Mouse (Mus musculus) embryonic facial prominence, embryonic 11.5 days (tissue): Measurements from ENCODE around the gene Man2a1. TPM values are rescaled to one million over a fixed set of nuclear protein-coding genes. Genes with fewer than 3 reads are reported as not detected.

Source experiments
- ATAC-seq: fragments of 200-750 bp; cut with Nextera tagmentation; replicated peaks from 2 replicates; pipeline ENCODE4 v1.8.0; 2017; ENCODE audit warnings: low read depth; ENCODE audit not compliant: insufficient number of reproducible peaks, low FRiP score, low TSS enrichment
- DNase-seq: peaks from one replicate; pipeline ENCODE4 v3.0.0-alpha.2; 2015; ENCODE audit warnings: low spot score
- H3K27ac ChIP-seq: fragments of 300-500 bp; sonication (generic); replicated peaks from 2 replicates; pipeline ENCODE4 v1.5.1; 2014; ENCODE audit warnings: mild to moderate bottlenecking, low read depth, low read length, control low read depth
- H3K27me3 ChIP-seq: fragments of 300-500 bp; sonication (generic); 2 replicates; pipeline ENCODE4 v1.6.1; 2014; ENCODE audit warnings: mild to moderate bottlenecking, low read length, moderate library complexity, mixed read lengths; ENCODE audit not compliant: control insufficient read depth, insufficient read depth
- H3K36me3 ChIP-seq: fragments of 300-500 bp; sonication (generic); replicated peaks from 2 replicates; pipeline ENCODE4 v1.6.1; 2014; ENCODE audit warnings: low read depth, mild to moderate bottlenecking, low read length, moderate library complexity, mixed read lengths; ENCODE audit not compliant: control insufficient read depth, insufficient read depth
- H3K4me1 ChIP-seq: fragments of 300-500 bp; sonication (generic); 2 replicates; pipeline ENCODE4 v1.6.1; 2014; ENCODE audit warnings: low read length, mixed read lengths; ENCODE audit not compliant: control insufficient read depth, insufficient read depth
- H3K4me2 ChIP-seq: fragments of 300-500 bp; sonication (generic); 2 replicates; pipeline ENCODE4 v1.6.1; 2014; ENCODE audit warnings: low read depth, mild to moderate bottlenecking, control low read depth, low read length, moderate library complexity
- H3K4me3 ChIP-seq: fragments of 300-500 bp; sonication (generic); 2 replicates; pipeline ENCODE4 v1.5.1; 2014; ENCODE audit warnings: low read depth, low read length, control low read depth
- H3K9ac ChIP-seq: fragments of 300-500 bp; sonication (generic); replicated peaks from 2 replicates; pipeline ENCODE4 v1.6.1; 2014; ENCODE audit warnings: mild to moderate bottlenecking, control low read depth, low read length
- H3K9me3 ChIP-seq: fragments of 300-500 bp; sonication (generic); replicated peaks from 2 replicates; pipeline ENCODE4 v1.6.1; 2016; ENCODE audit warnings: mild to moderate bottlenecking, low read length, inconsistent platforms, mixed read lengths; ENCODE audit not compliant: control insufficient read depth
- WGBS: fragments of 180-500 bp; shearing (Covaris S2); extraction: QIAGEN DNeasy Blood & Tissue Kit; methylation state at CpG from one replicate; pipeline ENCODE4 v1.1.7; 2014; 5-methylcytosine and 5-hydroxymethylcytosine counted together
- polyA plus RNA-seq: library from polyadenylated mRNA; unstranded; fragments of >200 nt; fragmentation: Nextera tagmentation; extraction: Ambion mirVana; gene quantifications from 2 replicates; pipeline ENCODE4 v1.2.1, GENCODE M21; 2014

Man2a1 gene
- polyA plus RNA-seq, 1 experiment from 2014 or later, result 3.9 TPM

- Histone ChIP-seq H3K4me3 (no peak overlapping the region), H3K27me3 (no peaks in the 10 kb centered on the region), H3K27ac (no peak overlapping the region), H3K36me3 (no peaks in the 10 kb centered on the region), H3K9me3 (no peaks in the 10 kb centered on the region), H3K9ac (no peak overlapping the region), H3K4me2 (no peak overlapping the region), H3K4me1 (no peaks in the 10 kb centered on the region)
- WGBS, result 88% methylated on average over 9 of the region's 9 CpGs
- ATAC-seq (no peak), DNase-seq (no peak)
Measured at GRCm38 (mm10) chr17:64621649-64622351, 21.3 kb downstream of the Man2a1 start.

GRCm38 (mm10) chr17:64622352-64622886 is 21.9 kb downstream of the Man2a1 start:
- H3K4me2 ChIP-seq, result no peak overlapping the region
- no peaks in the 10 kb centered on the region for H3K4me1 ChIP-seq
- no peak for ATAC-seq
- WGBS, result 90% methylated on average over 11 of the region's 11 CpGs
- no peak for DNase-seq
- H3K27ac ChIP-seq, result no peak overlapping the region
- no peak overlapping the region for H3K4me3 ChIP-seq
- H3K36me3 ChIP-seq, result no peaks in the 10 kb centered on the region
- no peaks in the 10 kb centered on the region for H3K27me3 ChIP-seq
- H3K9ac ChIP-seq, result no peak overlapping the region
- H3K9me3 ChIP-seq, result no peaks in the 10 kb centered on the region

GRCm38 (mm10) chr17:64624439-64624838 is 23.9 kb downstream of the Man2a1 start:
- Histone ChIP-seq H3K4me3 (no peak overlapping the region), H3K4me1 (no peaks in the 10 kb centered on the region), H3K9me3 (no peaks in the 10 kb centered on the region), H3K27me3 (no peaks in the 10 kb centered on the region), H3K4me2 (no peak overlapping the region), H3K27ac (no peak overlapping the region), H3K9ac (no peak overlapping the region), H3K36me3 (no peaks in the 10 kb centered on the region)
- 86% methylated on average over 15 of the region's 15 CpGs for WGBS
- ATAC-seq (no peak), DNase-seq (no peak)

GRCm38 (mm10) chr17:64628796-64629195 is 28.3 kb downstream of the Man2a1 start:
- DNase-seq, result no peak
- Histone ChIP-seq H3K4me3 (no peak overlapping the region), H3K4me1 (no peaks in the 10 kb centered on the region), H3K9me3 (no peaks in the 10 kb centered on the region), H3K9ac (no peak overlapping the region), H3K27ac (no peak overlapping the region), H3K4me2 (no peak overlapping the region), H3K36me3 (no peaks in the 10 kb centered on the region), H3K27me3 (no peaks in the 10 kb centered on the region)
- WGBS, result 84% methylated on average over 5 of the region's 5 CpGs
- no peak for ATAC-seq

GRCm38 (mm10) chr17:64629486-64629885 is 28.9 kb downstream of the Man2a1 start:
- Histone ChIP-seq H3K36me3 (no peaks in the 10 kb centered on the region), H3K27ac (no peak overlapping the region), H3K9me3 (no peaks in the 10 kb centered on the region), H3K9ac (no peak overlapping the region), H3K4me2 (no peak overlapping the region), H3K4me3 (no peak overlapping the region), H3K4me1 (no peaks in the 10 kb centered on the region), H3K27me3 (no peaks in the 10 kb centered on the region)
- WGBS, result 84% methylated on average over 5 of the region's 5 CpGs
- DNase-seq (no peak), ATAC-seq (no peak)

GRCm38 (mm10) chr17:64630506-64630905 is 30.0 kb downstream of the Man2a1 start:
- H3K4me2 ChIP-seq, result no peak overlapping the region
- ATAC-seq (no peak), DNase-seq (no peak)
- H3K9me3 ChIP-seq, result no peaks in the 10 kb centered on the region
- no peak overlapping the region for H3K9ac ChIP-seq
- no peaks in the 10 kb centered on the region for H3K4me1 ChIP-seq
- H3K4me3 ChIP-seq, result no peak overlapping the region
- WGBS, result 92% methylated on average over 12 of the region's 12 CpGs
- H3K36me3 ChIP-seq, result no peaks in the 10 kb centered on the region
- H3K27me3 ChIP-seq, result no peaks in the 10 kb centered on the region
- no peak overlapping the region for H3K27ac ChIP-seq

- H3K9ac ChIP-seq, result no peak overlapping the region
- no peak overlapping the region for H3K27ac ChIP-seq
- 90% methylated on average over 8 of the region's 8 CpGs for WGBS
- H3K4me1 ChIP-seq, result no peaks in the 10 kb centered on the region
- H3K27me3 ChIP-seq, result no peaks in the 10 kb centered on the region
- DNase-seq (no peak), ATAC-seq (no peak)
- no peak overlapping the region for H3K4me2 ChIP-seq
- H3K9me3 ChIP-seq, result no peaks in the 10 kb centered on the region
- no peak overlapping the region for H3K4me3 ChIP-seq
- no peaks in the 10 kb centered on the region for H3K36me3 ChIP-seq
Measured at GRCm38 (mm10) chr17:64637868-64638537, 37.5 kb downstream of the Man2a1 start.

- no peak for DNase-seq
- Histone ChIP-seq H3K4me1 (no peaks in the 10 kb centered on the region), H3K9me3 (no peaks in the 10 kb centered on the region), H3K27ac (no peak overlapping the region), H3K4me3 (no peak overlapping the region), H3K9ac (no peak overlapping the region), H3K27me3 (no peaks in the 10 kb centered on the region), H3K4me2 (no peak overlapping the region), H3K36me3 (no peaks in the 10 kb centered on the region)
- ATAC-seq, result no peak
- WGBS, result 87% methylated on average over 3 of the region's 3 CpGs
Measured at GRCm38 (mm10) chr17:64641376-64641775, 40.8 kb downstream of the Man2a1 start.
